Mouse (Mus musculus): ENCODE data around the gene Creb3l1.

Gene Creb3l1

DNA sequence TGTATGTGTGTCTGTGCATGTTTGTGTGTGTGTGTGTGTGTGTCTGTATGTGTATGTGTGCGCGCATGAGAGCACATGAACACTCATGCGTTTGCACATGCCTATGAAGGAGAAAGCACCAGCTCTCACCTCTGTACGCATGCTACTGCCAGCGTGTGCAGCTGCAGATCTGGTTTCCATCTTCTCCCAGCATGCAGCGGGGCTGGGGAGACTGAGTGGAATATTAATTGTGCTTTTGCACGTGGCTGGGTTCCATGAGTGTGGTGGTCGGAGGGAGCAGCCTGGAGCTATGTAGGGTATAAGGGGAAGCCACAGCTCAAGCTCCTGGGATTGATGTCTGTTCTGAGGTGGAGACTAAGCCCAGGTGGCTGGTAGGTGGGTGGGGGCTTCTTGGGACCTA is 6.3 kb upstream of the Creb3l1 start:
- DNase-seq (ENCODE audit: low read depth, low spot score), result no peak

DNA sequence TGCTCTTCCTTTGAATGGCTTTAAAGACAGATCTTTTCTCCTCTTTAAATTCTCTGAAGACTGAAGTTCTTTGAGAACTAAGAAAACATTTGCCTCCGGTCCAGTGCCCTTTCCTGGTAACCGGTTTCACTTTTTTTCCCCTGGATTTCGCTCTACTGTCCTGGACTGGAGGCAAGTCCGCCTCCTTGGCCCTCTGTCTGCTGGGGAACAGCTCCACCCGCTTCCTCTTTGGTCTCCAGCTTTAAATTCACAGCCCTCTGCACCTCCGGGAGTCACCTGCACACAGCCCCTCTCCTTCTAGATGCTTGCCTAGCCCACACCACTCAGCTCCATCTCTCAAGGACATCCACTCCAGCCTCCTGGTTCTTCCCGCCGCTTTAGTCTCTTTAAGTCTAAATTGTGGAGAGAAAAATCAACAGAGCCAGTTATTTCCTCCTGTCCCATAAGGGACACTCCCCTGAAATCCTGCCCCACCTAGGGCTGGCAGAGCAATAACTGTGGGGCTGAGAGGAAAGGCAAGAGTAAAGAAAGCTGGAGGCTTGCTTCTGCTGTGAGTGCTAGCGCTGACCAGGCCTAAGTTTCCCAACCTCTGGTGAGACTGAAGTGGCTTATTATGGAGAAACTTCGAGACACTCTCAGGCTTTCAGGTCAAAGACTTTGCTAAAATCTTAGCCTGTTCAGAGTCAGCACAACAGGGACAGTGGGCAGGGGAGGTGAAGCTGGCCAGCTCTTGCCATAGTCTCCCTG is 5.3 kb upstream of the Creb3l1 start:
- no peak for DNase-seq (ENCODE audit: low read depth, low spot score)

DNA sequence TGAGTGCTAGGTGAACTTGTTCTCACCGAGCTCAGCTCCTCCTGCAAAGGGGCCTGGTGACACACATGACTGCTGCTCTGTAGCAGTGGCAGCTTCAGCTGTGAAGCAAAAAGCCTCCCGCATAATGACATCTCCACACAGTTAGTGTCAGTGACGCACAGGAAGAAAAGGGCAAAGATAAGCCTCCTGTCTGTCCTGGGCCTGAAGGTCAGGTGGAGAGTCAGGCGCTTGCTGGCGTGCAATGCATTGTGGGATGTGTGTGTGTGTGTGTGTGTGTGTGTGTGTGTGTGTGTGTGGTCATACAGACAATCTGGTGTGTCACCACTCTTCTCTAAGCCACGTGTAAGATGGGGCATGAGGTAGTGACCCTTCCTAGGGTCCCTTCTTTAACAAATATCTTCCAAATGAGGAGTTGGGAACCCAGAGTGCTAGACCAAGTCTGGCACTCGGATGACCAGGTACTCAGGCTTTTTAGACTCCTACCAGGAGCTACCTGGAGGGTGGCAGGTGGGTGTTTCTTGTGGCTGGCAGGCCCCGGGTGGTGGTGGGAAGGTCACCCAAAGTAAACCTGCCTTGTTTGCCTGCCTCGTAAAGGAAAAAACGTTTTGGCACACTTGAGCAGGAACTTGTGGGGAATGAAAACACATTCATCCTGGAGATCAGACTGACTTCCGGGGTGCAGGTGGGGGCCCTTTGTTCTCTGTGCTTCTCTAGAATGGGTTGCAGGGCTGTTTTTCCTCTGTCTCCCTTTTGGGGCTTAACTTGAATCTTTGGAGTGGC is 3.7 kb upstream of the Creb3l1 start:
- DNase-seq (ENCODE audit: low read depth, low spot score), result no peak

DNA sequence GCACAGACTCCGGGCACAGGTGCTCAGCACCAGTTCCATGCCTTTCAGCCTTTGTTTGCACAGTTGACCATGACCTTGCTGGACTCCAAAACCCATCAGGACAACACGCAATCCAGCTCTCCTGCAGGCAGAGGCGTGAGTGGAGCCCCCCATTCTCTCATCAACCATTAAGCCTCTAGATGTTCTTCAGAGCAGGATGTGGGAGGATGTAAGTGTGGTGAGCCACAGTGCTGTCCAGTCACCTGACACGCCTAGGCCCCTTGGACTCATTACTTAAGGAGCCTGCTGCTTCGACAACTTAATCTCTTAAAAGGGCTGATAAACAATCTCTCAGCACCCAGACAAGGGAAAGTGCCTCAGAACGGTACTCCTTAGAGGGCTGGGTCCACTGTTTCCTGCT is 1.7 kb upstream of the Creb3l1 start:
- no peak for DNase-seq (ENCODE audit: low read depth, low spot score)

DNA sequence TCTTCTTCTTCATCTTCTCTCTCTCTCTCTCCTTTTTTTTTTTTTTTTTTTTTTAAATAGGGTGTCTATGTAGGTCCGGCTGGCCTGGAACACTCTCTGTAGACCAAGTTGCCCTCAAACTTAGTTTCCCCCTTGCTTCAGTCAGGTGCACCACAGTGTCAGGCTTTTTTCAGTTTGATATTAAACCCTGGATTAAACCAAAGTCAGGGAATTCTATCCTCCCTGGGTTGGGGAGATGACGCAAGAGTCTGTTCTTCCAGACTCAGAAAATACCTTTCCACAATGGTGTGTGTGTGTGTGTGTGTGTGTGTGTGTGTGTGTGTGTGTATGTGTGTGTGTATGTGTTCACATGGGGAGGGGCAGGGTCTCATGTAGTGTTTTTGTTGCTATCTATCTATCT is 900 bp upstream of the Creb3l1 start:
- no peak for DNase-seq (ENCODE audit: low read depth, low spot score)

DNA sequence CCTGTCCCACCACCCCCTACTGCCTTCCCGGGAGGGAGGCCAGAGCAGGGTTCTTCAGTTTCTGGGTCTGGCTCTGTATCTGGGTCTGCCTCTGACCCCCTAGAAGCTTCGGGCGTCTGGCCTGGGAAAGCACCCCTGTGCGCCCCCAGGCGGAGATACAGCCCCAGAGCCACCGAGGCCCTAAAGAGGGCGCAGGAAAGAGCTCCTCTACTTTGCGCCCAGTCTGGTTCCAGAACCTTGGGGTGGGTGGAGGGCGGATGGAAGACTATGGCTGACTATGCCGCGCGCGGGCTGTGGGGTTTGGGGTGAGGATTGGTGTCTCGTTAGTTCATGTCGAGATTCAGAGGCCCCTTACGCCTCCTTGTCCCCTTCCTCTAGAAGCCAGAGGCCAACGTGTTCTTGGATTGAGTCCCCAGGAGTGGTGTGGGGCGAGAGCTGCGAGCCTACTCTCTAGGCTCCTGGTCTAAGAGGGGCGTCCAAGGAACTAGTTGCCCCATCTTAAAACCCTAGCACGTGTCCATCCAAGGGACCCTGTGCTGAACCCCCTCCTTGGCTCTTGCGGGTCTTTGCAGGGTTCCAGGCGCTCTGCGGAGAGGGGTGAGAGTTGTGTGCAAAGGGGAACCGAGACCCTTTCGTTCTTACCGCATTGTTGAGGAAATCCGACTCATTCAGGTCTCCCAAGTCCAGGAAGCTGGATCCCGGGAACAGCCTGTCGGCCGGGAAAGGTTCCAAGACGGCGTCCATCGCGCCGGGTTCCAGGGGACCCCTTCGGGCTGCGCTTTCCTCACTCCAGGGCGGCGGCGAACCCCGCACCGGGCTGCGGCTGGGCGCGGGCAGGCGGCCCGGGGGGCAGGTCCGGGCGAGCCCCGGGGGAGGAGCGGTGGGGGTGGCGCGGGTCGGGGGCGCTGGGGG is 684 bp downstream of the Creb3l1 start:
- DNase-seq (ENCODE audit: low read depth, low spot score), result no peak

DNA sequence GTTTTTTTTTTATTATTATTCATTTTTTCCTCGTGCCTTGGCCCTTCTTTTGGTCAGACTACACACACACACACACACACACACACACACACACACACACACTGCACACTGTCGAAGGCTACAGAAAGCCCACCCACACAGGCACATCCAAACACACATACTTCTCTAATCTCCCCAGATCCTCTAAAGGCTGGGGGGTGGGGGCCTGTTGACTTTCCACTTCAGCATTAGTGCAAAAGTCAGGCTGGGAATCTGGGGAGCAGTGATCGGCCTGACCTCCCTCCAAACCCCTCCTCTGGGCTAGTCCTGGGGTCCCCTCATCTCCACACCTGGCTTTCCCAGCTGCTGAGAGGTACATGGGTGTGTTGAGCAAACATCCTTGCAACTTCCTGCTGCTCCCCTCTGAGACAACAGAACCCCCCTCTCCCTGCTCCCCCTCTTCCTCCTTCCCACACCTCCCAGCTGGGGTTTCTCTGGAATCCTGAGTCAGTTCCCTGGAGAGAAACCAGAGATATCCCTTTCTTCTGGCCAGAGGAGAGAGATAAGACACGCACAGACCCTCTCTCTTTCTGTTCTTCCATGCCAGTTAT is 3.5 kb downstream of the Creb3l1 start:
- no peak for DNase-seq (ENCODE audit: low read depth, low spot score)

DNA sequence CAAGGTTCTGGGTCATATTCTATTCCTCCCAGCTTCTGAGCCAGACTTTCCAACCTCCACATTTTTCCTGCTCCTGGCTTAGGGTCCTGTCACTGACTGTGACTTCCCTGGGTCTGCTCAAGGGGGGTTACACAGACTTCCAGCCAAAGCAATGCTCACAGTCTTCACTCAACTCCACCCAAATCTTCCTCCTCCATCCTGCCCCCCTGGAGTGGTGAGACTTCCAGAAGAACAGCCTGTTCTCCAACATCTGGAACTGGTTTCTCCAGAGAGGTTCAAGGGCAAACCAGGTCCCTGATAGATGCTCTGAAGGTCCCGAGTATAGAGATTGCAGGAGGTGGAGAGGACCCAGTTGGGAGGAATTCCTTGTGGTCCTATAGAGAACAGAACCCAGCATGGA is 6.9 kb downstream of the Creb3l1 start:
- DNase-seq (ENCODE audit: low read depth, low spot score), result no peak

DNA sequence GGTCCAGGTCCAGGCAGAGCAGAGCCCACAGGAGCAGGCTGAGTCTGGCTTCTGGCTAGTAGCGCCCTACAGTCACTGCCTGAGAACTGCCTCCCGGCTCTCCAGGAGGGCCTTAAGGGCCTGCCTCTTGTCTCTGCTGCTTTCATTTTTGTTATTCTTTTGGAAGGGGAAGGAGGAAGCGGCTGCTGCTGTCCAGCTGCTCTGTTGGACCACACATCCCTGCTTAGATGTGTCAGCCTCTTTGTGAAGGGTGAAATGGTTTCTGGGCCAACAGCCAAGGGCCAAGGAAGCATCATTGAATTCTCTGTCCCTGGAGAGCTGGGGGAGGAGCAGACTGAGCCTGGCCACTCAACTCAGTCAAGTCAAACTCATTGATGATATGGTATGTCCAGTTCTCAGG is 7.3 kb downstream of the Creb3l1 start:
- no peak for DNase-seq (ENCODE audit: low read depth, low spot score)

DNA sequence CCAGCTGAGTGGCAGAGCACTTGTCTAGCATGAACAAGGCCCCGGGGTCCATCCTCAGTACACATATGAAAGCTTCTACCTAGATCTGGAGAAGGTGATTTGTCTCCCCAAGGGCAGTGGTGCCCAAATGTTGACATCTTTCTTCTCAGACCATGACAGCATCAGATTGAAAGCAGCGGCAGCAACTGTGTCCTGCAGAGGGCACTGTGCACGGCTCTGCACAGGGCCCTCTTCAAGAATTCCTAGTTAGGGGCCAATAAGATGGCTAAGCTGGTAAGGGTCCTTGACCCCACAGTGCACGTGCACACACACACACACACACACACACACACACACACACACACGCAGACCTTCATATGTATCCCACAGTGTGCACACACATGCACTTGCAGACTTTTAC is 9.4 kb downstream of the Creb3l1 start:
- no peak for DNase-seq (ENCODE audit: low read depth, low spot score)

DNA sequence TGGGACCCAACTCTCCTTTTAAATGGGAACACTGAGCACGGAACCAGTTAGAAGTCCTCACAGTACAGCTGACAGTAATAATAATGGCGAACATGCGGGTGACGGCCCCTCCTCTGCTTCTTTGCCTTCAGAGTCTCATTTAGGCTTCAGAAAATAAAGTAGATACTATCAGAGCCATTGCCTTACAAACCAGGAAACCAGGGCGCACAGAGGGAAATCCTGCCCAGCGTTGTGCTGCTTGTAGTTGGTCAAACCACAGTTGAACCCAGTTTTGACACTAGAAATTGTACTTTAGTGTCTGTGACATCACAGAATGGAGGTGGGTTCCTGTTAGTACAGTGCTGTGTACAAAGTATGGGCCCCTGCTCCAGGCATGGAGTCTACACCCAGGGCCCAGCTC is 10.1 kb downstream of the Creb3l1 start:
- no peak for DNase-seq (ENCODE audit: low read depth, low spot score)

DNA sequence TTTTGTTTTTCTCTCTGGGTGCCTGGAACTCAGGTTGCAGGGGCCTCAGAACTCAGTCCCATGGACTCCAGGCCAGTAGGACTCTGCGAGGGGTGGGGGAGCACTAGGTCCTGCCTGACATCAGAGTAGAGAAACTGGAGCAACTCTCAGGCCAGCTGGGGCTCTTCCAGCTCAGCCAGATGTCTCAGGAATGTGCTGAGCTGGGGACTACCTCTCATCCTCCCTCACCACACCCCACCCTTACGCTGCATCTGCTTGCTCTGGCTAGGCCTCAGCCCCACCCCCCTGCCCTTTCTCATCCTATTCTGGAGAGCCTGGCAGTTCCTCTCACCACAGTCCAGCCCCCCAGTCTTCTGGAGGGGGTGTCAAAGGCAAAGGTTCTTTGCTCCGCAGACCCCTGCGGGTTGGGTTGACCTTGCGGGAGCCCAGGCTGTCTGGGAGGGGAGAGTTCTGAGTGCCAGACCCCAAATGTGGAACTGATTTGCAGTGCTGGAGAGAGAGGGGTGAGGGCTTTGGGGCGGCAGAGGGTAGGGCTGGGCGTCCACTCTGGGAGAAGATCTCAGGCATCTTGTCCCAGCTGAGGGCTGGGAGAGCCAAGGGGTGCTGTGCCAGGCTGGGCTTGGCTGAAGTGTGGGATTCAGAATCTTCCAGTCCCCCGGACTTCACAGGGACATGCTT is 11.4 kb downstream of the Creb3l1 start:
- DNase-seq (ENCODE audit: low read depth, low spot score), result no peak

DNA sequence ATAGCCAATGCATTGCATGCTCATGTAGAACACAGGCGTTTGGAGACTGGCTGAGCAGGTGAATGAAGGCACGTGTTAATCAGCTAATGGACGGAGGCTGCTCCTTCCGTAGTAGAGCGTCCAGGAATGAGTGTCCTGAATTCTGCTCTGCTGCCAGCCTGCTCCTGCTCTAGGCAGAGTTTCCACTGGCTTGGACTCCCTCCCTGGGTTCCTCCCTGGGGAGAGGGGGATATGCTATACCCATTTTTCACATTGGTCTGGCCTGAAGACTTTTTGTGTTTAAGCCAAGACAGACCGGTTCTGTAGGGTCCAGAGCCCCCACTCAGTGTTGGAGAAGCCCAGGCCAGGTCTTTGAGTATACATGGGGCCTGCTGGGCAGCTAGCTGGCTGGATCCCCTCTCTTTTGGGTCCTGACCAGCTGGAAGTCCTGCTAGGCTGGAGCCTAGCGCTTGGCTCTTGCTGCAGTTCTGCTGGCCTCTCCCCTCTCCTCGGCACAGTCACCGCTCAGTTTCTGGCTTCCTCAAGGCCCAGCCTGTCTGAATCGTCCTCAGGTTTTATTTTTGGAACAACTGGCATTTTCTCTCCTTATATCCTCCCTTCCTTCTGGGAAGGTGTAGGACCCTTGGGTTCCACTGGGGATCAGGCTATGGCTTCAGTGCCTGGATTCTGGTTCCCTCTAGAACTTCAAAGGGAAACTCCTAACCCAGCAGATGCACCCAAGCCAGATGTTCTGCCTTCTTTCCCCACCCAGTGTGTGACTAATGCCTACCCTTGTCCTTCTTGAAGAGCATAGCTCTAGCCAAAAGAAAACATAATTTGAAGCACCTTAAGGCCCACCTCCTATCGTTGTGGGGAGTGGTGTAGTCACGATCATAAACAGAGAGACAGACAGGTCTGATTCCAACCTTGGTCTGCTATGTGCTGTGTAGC is 12.6 kb downstream of the Creb3l1 start:
- DNase-seq (ENCODE audit: low read depth, low spot score), result no peak

DNA sequence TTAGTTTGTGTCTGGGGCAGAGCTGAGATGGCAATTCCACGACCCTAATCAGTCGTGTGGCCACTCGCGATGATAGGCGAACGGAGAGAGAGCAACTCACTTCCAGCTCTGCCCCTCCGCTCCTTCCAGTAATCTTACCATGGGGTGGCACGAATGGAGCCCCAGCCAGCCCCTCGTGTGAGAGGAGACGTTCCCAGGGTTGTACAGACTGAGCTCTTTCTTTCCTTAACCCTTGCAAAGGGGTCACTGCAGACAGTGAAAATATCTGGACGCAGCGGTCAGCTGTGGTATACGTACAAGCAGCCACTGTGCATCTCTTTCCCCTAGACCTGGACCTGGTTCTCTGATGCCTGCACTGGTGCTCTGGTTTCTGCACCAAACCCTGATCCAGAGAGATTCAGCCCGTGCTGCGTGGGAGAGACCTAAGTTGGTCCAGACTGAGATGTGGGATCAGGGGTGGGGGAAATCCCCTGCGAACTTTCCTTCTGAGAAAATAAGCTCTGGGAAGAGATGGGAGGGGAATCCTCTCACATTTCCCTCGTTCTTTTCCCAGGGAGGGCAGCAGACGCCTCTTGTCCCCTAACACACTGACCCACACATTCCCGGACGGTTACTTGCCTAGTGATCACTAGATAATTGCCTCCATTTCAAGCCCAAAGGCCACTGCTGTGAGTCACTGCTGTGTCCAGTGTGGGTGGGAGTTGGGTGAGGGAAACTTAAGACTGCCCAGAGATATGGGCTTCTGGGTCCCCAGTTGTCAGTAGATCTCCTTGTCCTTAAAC is 15.5 kb downstream of the Creb3l1 start:
- DNase-seq (ENCODE audit: low read depth, low spot score), result no peak

DNA sequence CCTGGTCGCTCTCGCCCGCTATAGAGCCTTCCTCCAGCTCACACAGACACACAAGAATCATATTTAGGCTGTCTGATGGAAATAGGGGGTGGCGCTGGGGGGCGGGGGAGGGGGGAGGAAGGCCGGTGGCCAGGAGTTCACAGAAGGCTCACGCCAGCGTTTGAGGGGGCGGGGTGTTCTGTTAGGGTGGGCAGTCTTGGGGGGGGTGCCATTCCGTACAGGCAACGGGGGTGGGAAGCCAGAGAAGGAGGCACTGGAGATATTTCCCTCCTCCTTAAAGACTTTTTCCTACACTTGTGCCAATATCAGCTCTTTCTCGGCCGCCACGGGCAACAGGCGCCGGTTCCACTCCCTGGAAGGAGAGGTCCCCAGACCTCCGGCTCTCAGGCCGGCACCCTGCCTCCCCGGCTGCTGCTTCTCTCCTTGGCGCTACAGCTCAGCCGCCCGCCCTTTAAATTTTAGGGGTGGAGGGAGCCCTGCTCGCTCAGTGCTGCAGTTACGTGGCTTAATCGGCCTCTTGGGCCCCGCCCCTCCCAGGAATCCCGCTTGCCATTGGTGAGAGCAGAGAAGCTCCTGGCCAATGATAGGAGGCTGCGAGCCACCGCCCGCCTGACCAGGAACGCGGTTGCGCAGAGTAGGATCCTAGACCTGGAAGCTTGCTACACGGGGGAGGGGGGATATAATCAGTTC is 16.2 kb downstream of the Creb3l1 start:
- DNase-seq (ENCODE audit: low read depth, low spot score), result peak; percentile 77

DNA sequence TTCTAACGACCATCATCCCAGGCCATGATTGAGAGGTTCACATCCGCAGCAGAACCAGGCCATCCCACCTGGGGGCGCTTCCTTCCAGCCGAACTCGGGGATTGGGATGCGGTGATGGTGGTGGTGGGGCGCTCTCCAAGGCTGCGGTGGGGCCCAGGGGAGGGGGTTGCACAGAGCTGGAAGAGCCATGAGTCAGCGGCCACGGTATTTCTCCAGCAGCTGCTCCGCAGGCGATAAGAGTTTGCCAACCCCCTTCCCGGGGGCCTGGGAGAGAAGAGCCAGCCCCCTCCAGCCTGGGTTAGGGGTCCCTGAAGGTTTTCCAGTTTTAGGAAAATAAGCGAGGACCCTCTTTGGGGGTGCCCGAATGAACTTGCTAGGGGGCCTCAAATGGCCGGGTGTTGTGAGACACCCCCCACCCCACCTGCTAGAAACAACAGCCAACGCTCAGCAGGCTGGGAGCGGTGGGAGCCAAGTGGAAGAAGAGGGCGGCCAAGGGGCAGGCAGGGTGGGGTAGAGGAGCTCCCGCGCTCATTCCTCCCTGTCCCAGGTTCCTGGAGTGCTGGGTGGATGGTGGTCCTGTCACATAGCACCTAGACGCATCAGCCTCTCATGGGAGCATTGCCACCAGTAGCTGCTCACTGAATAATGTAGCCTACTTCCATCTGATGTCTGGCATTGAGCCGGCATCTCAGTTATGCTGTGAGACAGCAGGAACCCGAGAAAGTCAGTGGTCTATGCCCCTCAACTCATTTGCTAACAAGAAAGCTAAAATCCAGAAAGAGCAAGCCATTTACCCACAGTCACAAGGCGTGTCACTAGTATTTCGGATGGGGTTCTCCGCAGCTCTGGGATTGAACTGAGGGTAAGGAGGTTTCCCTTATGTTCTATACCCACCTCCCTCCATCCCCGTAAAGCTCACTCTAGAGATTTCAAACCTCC is 17.1 kb downstream of the Creb3l1 start:
- DNase-seq (ENCODE audit: low read depth, low spot score), result no peak

DNA sequence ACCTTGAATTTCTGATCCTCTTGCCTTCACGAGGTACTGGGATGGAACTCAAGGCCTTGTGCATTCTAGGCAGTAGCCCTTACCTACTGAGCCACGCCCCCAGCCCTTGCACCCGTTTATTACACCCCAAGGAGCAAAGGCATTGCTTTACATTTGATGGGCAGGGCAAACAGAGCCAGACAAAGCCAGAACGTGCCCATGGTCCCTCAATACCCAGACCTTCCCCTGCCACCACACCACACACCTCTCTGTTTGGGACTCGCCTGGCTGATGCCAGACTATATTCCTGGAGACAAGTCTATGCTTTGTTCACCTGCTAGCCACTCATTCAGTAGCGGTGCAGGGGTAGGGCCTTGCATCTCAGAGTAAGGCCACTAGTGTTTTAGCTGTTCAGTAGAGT is 17.8 kb downstream of the Creb3l1 start:
- DNase-seq (ENCODE audit: low read depth, low spot score), result no peak

DNA sequence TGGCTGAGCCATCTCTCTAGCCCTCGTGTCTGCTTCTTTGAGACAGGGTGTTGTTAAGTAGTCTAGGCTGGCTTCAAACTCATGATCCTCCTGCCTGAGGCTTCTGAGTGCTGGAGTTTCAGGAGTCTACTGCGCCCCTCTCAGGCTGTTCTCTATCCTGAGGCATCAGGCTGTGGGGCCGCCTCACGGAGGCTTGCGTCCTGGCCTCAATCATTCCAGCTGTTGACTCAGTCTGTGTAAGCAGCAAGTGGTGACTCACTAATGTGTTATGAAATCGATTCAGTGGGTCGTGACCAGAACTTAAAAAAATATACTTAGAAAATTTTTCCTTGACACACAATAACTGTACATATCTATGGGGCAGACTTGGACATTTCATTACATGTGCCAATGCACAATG is 19.7 kb downstream of the Creb3l1 start:
- DNase-seq (ENCODE audit: low read depth, low spot score), result no peak
